Mouse (Mus musculus) liver, embryonic 12.5 days (tissue): ENCODE data around the gene Ttc17. TPM values are rescaled to one million over a fixed set of nuclear protein-coding genes. Genes with fewer than 3 reads are reported as not detected.
A peak's percentile ranks its signal among the peaks of the same experiment; 100 is the strongest.

Experiments used
- ATAC-seq: fragments of 200-750 bp; cut with Nextera tagmentation; 2 replicates; pipeline ENCODE4 v1.8.0; 2017; ENCODE audit warnings: moderate number of reproducible peaks, mild to moderate bottlenecking, moderate library complexity
- H3K27ac ChIP-seq: fragments of 300-500 bp; sonication (generic); 2 replicates; pipeline ENCODE4 v1.5.1; 2016; ENCODE audit warnings: mild to moderate bottlenecking
- H3K27me3 ChIP-seq: fragments of 300-500 bp; sonication (generic); replicated peaks from 2 replicates; pipeline ENCODE4 v1.6.1; 2016; ENCODE audit warnings: mild to moderate bottlenecking, moderate library complexity
- H3K36me3 ChIP-seq: fragments of 300-500 bp; sonication (generic); 2 replicates; pipeline ENCODE4 v1.6.1; 2016; ENCODE audit warnings: mild to moderate bottlenecking, moderate library complexity
- H3K4me1 ChIP-seq: fragments of 300-500 bp; sonication (generic); 2 replicates; pipeline ENCODE4 v1.6.1; 2016
- H3K4me2 ChIP-seq: fragments of 300-500 bp; sonication (generic); 2 replicates; pipeline ENCODE4 v1.6.1; 2016; ENCODE audit warnings: mild to moderate bottlenecking, moderate library complexity
- H3K4me3 ChIP-seq: fragments of 300-500 bp; sonication (generic); 2 replicates; pipeline ENCODE4 v1.5.1; 2016; ENCODE audit warnings: mild to moderate bottlenecking, moderate library complexity
- H3K9ac ChIP-seq: fragments of 300-500 bp; sonication (generic); 2 replicates; pipeline ENCODE4 v1.6.1; 2016; ENCODE audit warnings: mild to moderate bottlenecking, moderate library complexity
- H3K9me3 ChIP-seq: fragments of 300-500 bp; sonication (generic); replicated peaks from 2 replicates; pipeline ENCODE4 v1.6.1; 2016; ENCODE audit warnings: mild to moderate bottlenecking, moderate library complexity
- WGBS: fragments of 180-500 bp; shearing (Covaris S2); methylation state at CpG from one replicate; pipeline ENCODE4 v1.1.7; 2016; ENCODE audit not compliant: insufficient replicate concordance; 5-methylcytosine and 5-hydroxymethylcytosine counted together
- polyA plus RNA-seq: library from polyadenylated mRNA; unstranded; fragments of >200 nt; fragmentation: Nextera tagmentation; extraction: Ambion mirVana; gene quantifications from 2 replicates; pipeline ENCODE4 v1.2.1, GENCODE M21; 2016

Ttc17 gene
- polyA plus RNA-seq: 8.2 TPM in 2 replicates

- H3K4me1 ChIP-seq: peaks cover 32% of the 10 kb centered on the region
- H3K9me3 ChIP-seq: no peaks in the 10 kb centered on the region
- no peaks in the 10 kb centered on the region for H3K27me3 ChIP-seq
- peak within 1 kb of the TSS; percentile 95 for H3K4me3 ChIP-seq
- ATAC-seq: peak; percentile 97
- peaks cover 11% of the 10 kb centered on the region for H3K36me3 ChIP-seq
- H3K9ac ChIP-seq: peak within 1 kb of the TSS; percentile 92
- peak within 1 kb of the TSS; percentile 90 for H3K27ac ChIP-seq
- WGBS: under 1% methylated on average over 76 of the region's 77 CpGs
- H3K4me2 ChIP-seq: peak within 1 kb of the TSS; percentile 83
Observed at GRCm38 (mm10) chr2:94406083-94406957, at the start of gene Ttc17. Gene Ttc17, minus strand, starts transcription at chr2:94406689.

GRCm38 (mm10) chr2:94449643-94450042 is 43.2 kb upstream of the Ttc17 start:
- 72% methylated on average over 8 of the region's 8 CpGs for WGBS

GRCm38 (mm10) chr2:94436952-94437351 is 30.5 kb upstream of the Ttc17 start:
- Histone ChIP-seq H3K36me3 (no peaks in the 10 kb centered on the region), H3K27ac (peak overlapping the region; percentile 86), H3K4me1 (peaks cover 47% of the 10 kb centered on the region), H3K4me2 (peak overlapping the region; percentile 75), H3K27me3 (peaks cover 14% of the 10 kb centered on the region; the same call in 1 of the 2 replicates), H3K4me3 (peak overlapping the region; percentile 97), H3K9ac (peak overlapping the region; percentile 96), H3K9me3 (no peaks in the 10 kb centered on the region)
- no peak for ATAC-seq
- under 1% methylated on average over 10 of the region's 10 CpGs for WGBS

More at GRCm38 (mm10) chr2:94449643-94450042, 43.2 kb upstream of the Ttc17 start:
- Histone ChIP-seq H3K9ac (no peak overlapping the region), H3K27ac (no peak overlapping the region), H3K9me3 (no peaks in the 10 kb centered on the region), H3K36me3 (no peaks in the 10 kb centered on the region), H3K4me2 (no peak overlapping the region), H3K27me3 (no peaks in the 10 kb centered on the region), H3K4me1 (no peaks in the 10 kb centered on the region), H3K4me3 (no peak overlapping the region)
- no peak for ATAC-seq

GRCm38 (mm10) chr2:94435481-94435880 is 29.0 kb upstream of the Ttc17 start:
- no peak for ATAC-seq
- WGBS: 74% methylated on average over 7 of the region's 7 CpGs
- Histone ChIP-seq H3K9me3 (no peaks in the 10 kb centered on the region), H3K4me3 (peak overlapping the region; percentile 97), H3K27me3 (0 out of 2 replicates have a peak, but pooled peaks cover 2% of the 10 kb centered on the region), H3K27ac (peak overlapping the region; percentile 56), H3K4me1 (peaks cover 58% of the 10 kb centered on the region), H3K9ac (peak overlapping the region; percentile 96; the same call in 1 of the 2 replicates), H3K36me3 (peaks cover 5% of the 10 kb centered on the region), H3K4me2 (peak overlapping the region; percentile 75)

- no peak overlapping the region for H3K9ac ChIP-seq
- WGBS: 52% methylated on average over 1 of the region's 1 CpGs
- no peak overlapping the region; the same call in 1 of the 2 replicates for H3K27ac ChIP-seq
- peaks cover 58% of the 10 kb centered on the region for H3K4me1 ChIP-seq
- H3K27me3 ChIP-seq: no peaks in the 10 kb centered on the region
- no peak overlapping the region for H3K4me3 ChIP-seq
- H3K9me3 ChIP-seq: no peaks in the 10 kb centered on the region
- H3K36me3 ChIP-seq: peaks cover 5% of the 10 kb centered on the region
- peak overlapping the region; percentile 75 for H3K4me2 ChIP-seq
- ATAC-seq: no peak
Observed at GRCm38 (mm10) chr2:94434833-94435232, 28.3 kb upstream of the Ttc17 start.

GRCm38 (mm10) chr2:94432214-94432613 is 25.7 kb upstream of the Ttc17 start:
- ATAC-seq: no peak
- Histone ChIP-seq H3K4me1 (peaks cover 58% of the 10 kb centered on the region), H3K9ac (no peak overlapping the region), H3K4me3 (no peak overlapping the region), H3K9me3 (no peaks in the 10 kb centered on the region), H3K27ac (no peak overlapping the region), H3K36me3 (peaks cover 20% of the 10 kb centered on the region), H3K27me3 (no peaks in the 10 kb centered on the region), H3K4me2 (peak overlapping the region; percentile 24)
- WGBS: 19% methylated on average over 2 of the region's 2 CpGs

GRCm38 (mm10) chr2:94428456-94428855 is 22.0 kb upstream of the Ttc17 start:
- Histone ChIP-seq H3K4me2 (no peak overlapping the region), H3K4me1 (peaks cover 27% of the 10 kb centered on the region), H3K27ac (no peak overlapping the region), H3K9ac (no peak overlapping the region), H3K36me3 (peaks cover 57% of the 10 kb centered on the region), H3K4me3 (no peak overlapping the region), H3K9me3 (no peaks in the 10 kb centered on the region), H3K27me3 (no peaks in the 10 kb centered on the region)
- ATAC-seq: no peak
- 88% methylated on average over 1 of the region's 1 CpGs for WGBS

GRCm38 (mm10) chr2:94407441-94407840 is 952 bp upstream of the Ttc17 start:
- peaks cover 29% of the 10 kb centered on the region for H3K4me1 ChIP-seq
- peak overlapping the region; percentile 83 for H3K4me2 ChIP-seq
- no peak for ATAC-seq
- WGBS: 9% methylated on average over 3 of the region's 3 CpGs
- H3K27me3 ChIP-seq: no peaks in the 10 kb centered on the region
- H3K27ac ChIP-seq: peak overlapping the region; percentile 90
- peak overlapping the region; percentile 95 for H3K4me3 ChIP-seq
- peak overlapping the region; percentile 92 for H3K9ac ChIP-seq
- peaks cover 22% of the 10 kb centered on the region for H3K36me3 ChIP-seq
- no peaks in the 10 kb centered on the region for H3K9me3 ChIP-seq

GRCm38 (mm10) chr2:94407021-94407420 is 532 bp upstream of the Ttc17 start:
- no peaks in the 10 kb centered on the region for H3K27me3 ChIP-seq
- H3K4me1 ChIP-seq: peaks cover 29% of the 10 kb centered on the region
- H3K4me2 ChIP-seq: peak overlapping the region; percentile 83
- peak overlapping the region; percentile 95 for H3K4me3 ChIP-seq
- ATAC-seq: peak; percentile 16; the same call in 1 of the 2 replicates
- peak overlapping the region; percentile 90 for H3K27ac ChIP-seq
- H3K36me3 ChIP-seq: peaks cover 18% of the 10 kb centered on the region
- H3K9me3 ChIP-seq: no peaks in the 10 kb centered on the region
- peak overlapping the region; percentile 92 for H3K9ac ChIP-seq
- WGBS: under 1% methylated on average over 13 of the region's 13 CpGs

- H3K36me3 ChIP-seq: peaks cover 3% of the 10 kb centered on the region
- H3K4me2 ChIP-seq: peak overlapping the region; percentile 83
- peak overlapping the region; percentile 92 for H3K9ac ChIP-seq
- WGBS: 7% methylated on average over 21 of the region's 21 CpGs
- no peaks in the 10 kb centered on the region for H3K9me3 ChIP-seq
- peak overlapping the region; percentile 90 for H3K27ac ChIP-seq
- H3K4me1 ChIP-seq: peaks cover 38% of the 10 kb centered on the region
- peak overlapping the region; percentile 95 for H3K4me3 ChIP-seq
- ATAC-seq: no peak
- H3K27me3 ChIP-seq: no peaks in the 10 kb centered on the region
Observed at GRCm38 (mm10) chr2:94405397-94406082, 949 bp downstream of the Ttc17 start.

- H3K4me2 ChIP-seq: peak overlapping the region; percentile 83
- H3K27me3 ChIP-seq: no peaks in the 10 kb centered on the region
- H3K4me3 ChIP-seq: peak overlapping the region; percentile 95
- peaks cover 40% of the 10 kb centered on the region for H3K4me1 ChIP-seq
- WGBS: 57% methylated on average over 10 of the region's 10 CpGs
- H3K9me3 ChIP-seq: no peaks in the 10 kb centered on the region
- no peak for ATAC-seq
- no peaks in the 10 kb centered on the region for H3K36me3 ChIP-seq
- no peak overlapping the region for H3K27ac ChIP-seq
- no peak overlapping the region for H3K9ac ChIP-seq
Observed at GRCm38 (mm10) chr2:94404512-94405240, 1.8 kb downstream of the Ttc17 start.
